Comparison of ENCODE assay signal across 11 mouse cellular contexts in the genomic region with DNA sequence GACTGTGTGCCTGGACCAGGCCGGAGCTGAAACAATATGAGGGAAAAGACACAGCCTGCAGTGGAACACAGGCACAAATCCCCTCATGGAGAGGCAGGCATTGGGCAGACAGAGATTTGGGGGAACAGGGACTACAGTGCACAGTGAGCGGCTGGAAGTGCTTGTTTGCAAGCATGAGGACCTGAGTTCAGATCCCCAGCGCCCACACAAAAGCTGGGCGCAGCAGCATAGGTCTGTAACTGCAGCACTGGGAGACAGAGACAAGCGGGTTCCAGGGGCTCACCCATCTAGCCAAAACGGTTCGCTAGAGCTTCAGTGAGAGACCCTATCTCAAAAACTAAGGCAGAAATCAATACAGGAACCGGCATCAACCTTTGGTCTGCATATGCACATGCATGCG.
"Had no signal": no experiment of that assay in that cellular context is flagged by ENCODE, and none has a peak within 500 bp of the region (broad histone marks: within the 10 kb centered on the region; RNA-seq: fewer than 3 reads in every experiment).

No protein-coding gene starts in this region.

- H3K27ac ChIP-seq: limb, embryonic 13.5 days; liver, embryonic 12.5 days; lung, embryonic 15.5 days; midbrain, embryonic 12.5 days; neural tube, embryonic 13.5 days had no signal

- H3K4me3 ChIP-seq: limb, embryonic 13.5 days; liver, embryonic 12.5 days; lung, embryonic 15.5 days; midbrain, embryonic 12.5 days; neural tube, embryonic 13.5 days had no signal

- H3K4me2 ChIP-seq: limb, embryonic 13.5 days; liver, embryonic 12.5 days; lung, embryonic 15.5 days; midbrain, embryonic 12.5 days; neural tube, embryonic 13.5 days had no signal

- H3K9me3 ChIP-seq: limb, embryonic 13.5 days; liver, embryonic 12.5 days; lung, embryonic 15.5 days; midbrain, embryonic 12.5 days; neural tube, embryonic 13.5 days had no signal

- ATAC-seq: liver, embryonic 12.5 days; midbrain, embryonic 16.5 days had no signal

- DNase-seq: kidney, adult 11 months; kidney, postnatal 14 days; left cerebral cortex, postnatal 4 days; right cerebral cortex, adult 18-20 months; spleen, adult 18-20 months had no signal

- H3K9ac ChIP-seq: limb, embryonic 13.5 days; liver, embryonic 12.5 days; lung, embryonic 15.5 days; midbrain, embryonic 12.5 days; neural tube, embryonic 13.5 days had no signal

- H3K36me3 ChIP-seq: limb, embryonic 13.5 days; liver, embryonic 12.5 days; lung, embryonic 15.5 days; midbrain, embryonic 12.5 days; neural tube, embryonic 13.5 days had no signal
